Mouse (Mus musculus): ENCODE results near the gene 9430097D07Rik.
A peak's percentile ranks its signal among the peaks of the same experiment; 100 is the strongest.

The 9430097D07Rik gene

DNA sequence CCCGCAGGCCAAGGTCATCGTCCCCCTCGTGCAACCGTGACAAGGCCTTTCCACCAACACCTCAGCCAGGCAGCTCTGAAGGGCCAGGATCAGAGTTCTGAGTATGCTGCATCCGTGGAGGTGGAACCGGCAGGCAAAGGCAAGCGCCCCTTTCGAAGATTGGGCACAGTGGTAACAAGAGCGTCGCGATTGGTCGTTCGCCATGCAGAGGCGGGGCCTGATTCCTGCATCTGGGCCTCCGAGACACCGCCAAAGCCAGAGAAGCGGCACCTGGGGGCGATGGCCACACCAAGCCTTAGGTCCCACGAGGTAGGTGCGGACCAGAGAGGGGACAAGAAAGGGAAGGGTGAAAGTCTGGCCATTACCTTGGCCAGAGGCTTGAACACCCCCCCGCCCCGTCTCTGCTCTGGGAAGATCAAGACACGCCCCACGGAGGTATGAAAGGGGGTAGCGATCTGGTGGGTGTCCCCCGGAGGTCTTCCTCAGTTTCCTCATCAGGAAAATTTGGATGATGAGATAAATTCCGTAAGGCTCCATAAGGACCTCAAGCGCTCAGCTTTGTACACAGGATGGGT is at the start of gene 9430097D07Rik:
Gene 9430097D07Rik (minus strand): TSS at position 99 of the 575 bp plus-strand sequence.
- DNase-seq (ENCODE audit: low spot score in 2 of 2): no peak

DNA sequence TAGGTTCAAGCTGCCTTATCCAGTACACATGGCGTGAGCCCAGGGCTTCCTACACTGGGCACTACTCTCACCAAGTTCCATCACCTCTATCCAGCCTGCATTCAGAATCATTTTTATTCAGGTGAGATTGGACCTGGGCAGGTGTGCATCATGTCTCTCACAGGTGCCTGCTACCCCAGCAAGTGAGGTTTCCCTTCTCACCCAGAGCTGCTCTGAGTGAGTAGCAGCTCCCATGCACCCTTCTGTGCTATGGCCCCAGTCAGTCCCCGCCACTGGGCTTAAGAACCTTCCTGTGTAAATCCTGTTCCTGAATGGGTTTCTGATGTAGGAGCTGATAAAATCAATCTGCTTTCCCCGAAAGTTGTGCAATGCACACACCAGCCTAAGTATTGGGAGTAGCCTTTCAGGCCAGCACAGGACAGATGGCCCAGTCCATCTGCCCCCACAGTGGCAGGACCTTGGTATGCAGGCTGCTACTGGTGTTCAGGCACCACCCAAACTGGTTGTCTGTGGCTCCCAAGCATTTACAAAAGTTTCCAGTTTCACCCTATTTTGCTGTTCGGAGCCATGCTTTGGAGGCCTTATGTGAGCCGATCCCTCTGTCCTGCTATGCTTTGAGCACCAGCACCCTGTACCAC is 48.7 kb upstream of the 9430097D07Rik start:
- DNase-seq (ENCODE audit: low spot score in 2 of 2): no peak

DNA sequence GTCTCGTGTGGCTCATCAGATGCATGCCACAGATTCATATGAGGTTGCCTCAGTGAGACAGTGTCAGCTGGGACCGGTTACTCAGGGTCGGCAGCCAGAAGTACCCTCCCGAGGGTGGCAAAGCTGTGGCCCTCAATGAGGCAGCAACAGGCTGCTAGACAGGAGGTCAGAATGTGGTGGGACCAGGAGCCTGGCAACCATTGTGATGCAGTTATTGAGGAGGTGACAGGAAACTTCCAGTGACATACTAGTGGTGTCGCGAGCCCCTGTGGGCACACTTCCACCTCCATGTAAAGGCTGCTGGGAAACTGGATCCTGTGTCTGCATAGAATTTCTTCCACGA is 46.0 kb upstream of the 9430097D07Rik start, which contains the start of gene Ak1:
Gene Ak1 (plus strand): TSS at position 242 of the 343 bp plus-strand sequence.
- DNase-seq (ENCODE audit: low spot score in 2 of 2): no peak

DNA sequence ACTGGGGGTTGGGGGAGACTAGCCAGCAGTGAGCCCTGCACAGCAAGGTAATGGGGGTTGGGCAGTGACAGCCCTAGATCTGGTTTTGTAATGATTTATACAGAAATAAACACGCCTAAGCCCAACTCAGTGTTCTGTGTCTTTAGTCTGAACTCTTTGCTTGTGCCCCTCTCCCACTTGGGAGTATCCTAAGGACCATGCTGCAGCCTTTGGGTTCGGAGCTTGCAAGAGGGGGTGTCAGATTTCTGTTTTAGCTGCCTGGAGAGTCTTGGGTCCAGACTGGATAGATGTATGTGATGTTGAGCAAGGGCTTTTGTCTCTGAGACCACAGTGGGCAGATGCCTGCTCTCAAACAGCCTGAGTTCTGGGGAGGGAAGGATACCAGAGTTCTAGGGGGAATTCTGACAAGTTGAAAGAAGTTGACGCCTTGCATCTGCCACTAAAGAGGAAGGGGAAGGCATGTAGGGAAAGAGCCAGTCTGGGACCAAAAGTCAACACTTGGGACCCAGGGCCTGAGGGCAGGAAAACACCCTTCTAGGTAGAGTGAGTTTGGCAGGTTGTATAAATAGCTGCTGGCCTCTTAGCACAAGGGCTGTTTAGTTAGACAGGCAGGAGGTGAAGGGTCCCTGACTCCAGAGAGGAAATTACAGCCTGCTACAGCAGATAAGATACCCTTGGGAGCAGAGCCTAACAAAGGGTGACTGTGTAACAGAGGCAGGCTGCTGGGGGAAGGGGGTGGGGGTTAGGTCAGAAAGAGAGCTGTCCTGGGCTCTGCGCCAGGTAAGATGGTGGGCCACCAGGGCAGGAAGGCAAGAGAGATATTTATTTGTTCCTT is 45.4 kb upstream of the 9430097D07Rik start:
- DNase-seq (ENCODE audit: low spot score in 2 of 2): no peak

DNA sequence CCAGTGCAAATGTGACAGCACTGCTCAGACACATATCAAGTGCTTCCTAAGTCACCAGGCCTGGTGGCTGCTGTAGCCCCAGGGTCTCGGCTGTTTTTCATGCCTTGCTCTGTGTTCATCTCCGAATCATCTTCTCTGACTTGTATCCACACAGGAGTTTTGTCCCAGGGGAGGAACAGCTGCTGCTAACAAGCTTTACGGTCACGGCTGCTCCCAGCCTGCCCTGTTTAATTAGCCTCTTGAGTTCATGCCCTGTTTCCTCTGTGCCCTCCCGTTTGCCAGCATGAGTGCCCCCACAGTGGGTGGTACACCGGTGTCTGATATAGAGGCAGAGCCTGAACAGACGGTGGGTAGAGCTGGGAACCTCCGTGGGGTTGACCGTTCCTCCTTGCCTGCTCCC is 42.6 kb upstream of the 9430097D07Rik start:
- DNase-seq (ENCODE audit: low spot score in 2 of 2): no peak

DNA sequence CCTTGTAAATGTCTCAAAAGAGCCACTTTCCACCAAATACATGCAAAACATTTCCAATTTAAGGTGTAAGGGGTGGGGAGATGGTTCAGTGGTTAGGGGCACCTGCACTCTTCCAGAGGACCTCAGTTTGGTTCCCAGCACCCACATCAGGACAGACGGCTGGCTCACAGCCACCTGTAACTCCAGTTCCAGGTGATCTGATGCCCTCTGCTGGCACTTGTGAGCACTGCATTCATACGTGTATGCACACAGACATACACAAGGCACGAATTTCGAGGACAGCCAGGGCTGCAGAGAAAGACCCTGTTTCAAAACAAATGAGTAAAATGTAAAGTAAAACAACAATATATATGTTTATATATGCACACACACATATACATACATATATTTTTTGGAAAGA is 42.1 kb upstream of the 9430097D07Rik start:
- no peak for DNase-seq (ENCODE audit: low spot score in 2 of 2)

DNA sequence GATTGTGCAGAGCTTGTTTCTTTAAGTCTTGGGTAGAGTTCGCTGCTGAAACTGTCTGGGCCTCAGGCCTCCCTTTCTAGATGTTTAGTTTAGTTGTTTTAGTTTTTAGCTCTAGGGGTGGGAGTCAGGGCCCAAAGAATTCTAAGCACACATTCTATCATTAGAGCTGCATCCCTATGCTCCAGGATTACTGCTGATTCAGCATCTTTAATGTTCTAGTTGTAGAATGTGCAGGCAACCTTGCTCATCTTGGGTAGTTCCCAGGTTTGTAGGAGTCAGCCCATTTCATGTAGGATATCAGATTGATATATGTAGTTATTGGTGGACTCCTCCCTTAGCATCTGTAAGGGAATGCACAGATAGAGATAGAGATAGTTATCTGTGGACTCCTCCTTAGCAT is 41.6 kb upstream of the 9430097D07Rik start:
- DNase-seq (ENCODE audit: low spot score in 2 of 2): no peak

DNA sequence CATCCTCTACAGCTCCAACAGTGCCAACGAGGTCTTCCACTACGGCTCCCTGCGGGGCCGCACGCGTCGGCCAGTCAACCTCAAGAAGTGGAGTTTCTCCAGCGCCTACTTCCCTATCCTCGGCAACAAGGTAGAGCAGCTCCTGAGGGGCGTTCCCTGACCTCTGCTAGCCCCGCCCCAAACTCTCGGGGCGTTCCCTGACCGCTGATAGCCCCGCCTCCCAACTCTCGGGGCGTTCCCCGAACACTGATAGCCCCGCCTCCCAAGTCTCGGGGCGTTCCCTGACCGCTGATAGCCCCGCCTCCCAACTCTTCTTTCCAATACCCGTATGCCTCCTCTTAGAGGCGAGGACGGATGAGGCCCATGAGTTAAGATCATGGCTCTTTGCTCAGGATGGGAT is 36.8 kb upstream of the 9430097D07Rik start:
- no peak for DNase-seq (ENCODE audit: low spot score in 2 of 2)

DNA sequence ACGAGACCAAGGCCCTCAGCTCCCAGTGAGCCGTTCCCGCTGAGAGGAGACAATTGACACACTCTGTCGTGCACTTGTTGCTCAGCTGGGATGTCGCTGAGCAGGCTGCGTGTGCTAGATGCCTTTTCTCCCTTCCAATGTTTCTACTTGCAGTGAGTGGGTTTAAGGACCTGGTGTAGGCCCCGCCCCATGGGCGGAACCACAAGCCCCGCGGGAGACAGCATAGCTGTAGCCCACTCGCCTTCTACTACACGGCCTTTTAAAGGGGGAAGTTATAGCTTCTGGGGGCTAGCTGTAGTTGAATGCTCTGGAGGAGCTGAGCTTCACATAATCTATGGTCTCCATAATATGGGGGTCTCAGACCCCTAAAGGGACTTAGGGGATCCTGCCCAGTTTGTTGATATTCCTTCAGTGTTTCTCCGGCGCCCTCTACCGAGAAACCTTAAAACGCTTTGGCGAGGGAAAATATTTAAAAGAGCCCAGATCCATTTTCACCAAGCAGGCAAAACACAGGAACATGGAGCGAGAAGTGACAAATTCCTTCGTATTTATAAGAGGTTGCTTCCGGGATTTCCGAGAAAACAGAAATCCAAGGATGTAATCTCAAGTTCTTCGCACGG is 35.2 kb upstream of the 9430097D07Rik start:
- DNase-seq (ENCODE audit: low spot score in 2 of 2): no peak

DNA sequence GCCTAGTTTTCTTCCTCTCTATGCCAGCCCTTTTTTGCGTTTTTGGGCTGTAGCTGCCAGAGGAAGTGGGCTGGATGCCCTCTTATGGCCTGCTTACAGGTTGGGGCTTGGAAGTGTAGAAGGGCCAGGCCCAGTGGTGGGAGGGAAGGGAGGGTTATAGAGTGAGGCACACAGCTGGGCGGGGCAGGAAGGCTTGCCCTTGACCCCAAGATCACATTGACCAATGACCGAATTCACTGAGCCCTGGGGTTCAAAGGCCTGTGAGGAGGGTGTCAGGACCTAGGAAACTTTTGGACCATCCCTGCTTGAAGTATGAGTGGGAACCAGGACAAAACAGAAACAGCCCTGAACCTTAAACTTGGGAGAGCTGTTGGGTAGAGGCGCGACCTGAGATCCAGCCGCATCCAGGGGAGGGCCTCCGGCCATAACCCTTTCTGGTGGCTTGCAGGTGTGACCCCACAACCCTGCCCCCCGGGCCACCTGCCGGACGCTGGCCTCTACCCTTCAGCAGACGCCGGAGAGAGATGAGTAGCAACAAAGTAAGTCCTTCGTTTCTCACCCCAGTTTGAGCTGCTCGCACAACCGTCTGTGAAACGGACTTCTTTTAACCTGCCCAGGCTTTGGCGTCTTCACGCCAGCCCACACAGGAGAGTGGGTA is 33.4 kb upstream of the 9430097D07Rik start:
- no peak for DNase-seq (ENCODE audit: low spot score in 2 of 2)

DNA sequence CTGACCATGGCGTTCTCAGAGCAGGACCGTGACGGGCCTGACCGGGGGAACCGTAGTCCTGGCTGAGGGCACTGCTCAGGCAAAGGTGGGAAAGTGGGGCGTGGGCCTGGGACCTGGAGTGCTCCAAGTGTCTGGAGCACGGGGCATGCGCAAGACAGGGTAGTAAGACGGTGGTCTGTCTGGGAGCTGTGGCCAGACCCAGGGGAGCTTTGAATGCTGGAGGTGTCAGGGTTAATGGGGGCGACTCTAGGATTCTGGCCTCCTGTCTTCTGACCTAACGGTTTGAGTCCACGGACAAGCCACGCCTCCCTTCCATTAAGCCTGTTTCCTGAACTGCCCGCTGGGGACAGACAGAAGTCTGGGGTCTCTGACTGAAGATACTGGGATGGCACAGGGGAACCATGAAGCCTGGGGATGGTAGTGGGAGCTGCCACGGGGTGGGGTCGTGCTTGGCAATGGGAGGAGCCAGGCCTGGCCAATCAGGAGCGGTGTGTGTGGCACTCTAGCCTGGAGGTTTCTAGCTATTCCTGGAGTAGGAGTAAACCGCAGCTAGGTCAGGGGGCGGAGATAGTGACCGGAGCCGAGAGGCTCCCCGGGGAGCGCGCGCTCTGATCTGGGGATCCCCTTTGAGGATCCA is 32.8 kb upstream of the 9430097D07Rik start:
- peak in 1 of 2 experiments; percentile 65 for DNase-seq (ENCODE audit: low spot score in 2 of 2)

DNA sequence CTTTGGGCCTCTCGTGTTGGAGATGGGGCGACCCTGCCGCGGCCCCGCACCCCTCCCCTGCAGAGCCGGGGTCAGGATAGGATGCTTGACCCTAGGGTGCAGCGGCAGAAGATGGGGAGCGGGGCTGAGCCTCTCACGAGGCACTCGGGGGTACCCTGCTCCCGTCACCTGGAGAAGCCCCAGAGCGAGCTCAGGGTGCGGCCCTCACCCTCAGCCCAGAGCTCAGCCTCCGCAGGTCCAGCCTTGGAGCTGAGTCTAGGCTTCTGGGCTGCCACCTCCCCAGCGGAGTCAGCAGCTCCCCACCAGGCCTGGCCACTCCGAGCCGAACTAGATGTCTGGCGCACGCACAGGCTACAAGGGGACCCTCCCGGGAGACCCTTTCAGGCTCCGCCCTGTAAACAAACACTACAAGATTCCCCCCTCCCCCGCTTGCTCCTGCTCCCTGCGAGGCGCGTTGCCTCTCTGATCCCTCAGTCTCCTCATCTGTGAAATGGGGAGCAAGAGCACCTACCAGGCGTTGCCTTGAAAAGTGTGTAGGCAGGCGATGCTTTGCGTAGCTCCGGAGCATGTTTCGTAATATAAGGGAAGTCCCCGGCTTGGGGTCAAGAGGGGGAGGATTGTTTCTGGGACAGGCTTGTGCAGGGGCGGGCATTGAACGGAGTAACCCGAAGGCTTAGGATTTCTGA is 31.9 kb upstream of the 9430097D07Rik start:
- no peak for DNase-seq (ENCODE audit: low spot score in 2 of 2)

DNA sequence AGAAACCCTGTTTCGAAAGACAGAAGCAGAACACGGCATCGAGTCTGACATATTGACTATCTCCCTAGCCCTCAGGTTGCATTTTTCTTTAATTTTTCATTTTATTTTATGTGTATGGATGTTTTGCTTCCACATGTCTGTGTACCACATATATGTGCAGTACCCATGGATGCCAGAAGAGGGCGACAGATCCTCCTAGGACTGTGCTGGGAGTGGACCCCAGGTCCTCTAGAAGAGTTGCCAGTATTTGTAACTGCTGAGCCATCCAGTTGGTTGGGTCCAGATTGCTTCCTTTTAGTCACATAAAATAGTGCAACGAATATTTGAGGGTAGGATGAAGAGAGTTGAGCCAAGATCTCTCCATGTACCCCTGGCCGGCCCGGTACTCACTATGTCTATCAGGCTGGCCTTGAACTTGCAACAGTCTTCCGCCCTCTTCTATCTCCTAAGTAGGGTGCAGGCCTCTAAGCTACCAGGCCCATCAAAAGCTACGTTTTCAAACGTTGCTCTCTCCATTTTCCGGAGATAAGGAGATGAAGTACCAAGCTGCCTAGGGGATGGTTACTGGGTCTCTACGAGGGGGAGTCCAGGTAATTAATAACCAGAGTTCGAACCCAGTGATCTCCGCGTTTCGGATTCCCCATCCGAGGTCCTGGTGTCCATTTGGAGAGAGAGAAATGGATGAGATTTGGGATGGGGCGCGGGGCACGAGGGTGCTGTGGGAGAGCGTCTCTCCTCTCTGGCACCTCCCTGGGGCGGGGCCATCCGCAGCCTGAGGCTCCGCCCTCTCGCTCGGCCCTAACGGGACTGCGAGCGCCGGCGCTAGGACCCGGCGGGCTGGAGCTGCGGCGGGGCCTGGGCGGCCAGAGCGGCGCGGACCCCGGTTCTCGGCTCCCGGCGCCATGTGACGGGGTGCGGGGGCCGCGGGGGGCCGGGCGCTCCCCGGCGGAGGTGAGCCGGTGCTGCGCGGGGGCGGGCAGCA is 31.0 kb upstream of the 9430097D07Rik start:
- DNase-seq (ENCODE audit: low spot score in 2 of 2): peak; percentile 71 to 72

DNA sequence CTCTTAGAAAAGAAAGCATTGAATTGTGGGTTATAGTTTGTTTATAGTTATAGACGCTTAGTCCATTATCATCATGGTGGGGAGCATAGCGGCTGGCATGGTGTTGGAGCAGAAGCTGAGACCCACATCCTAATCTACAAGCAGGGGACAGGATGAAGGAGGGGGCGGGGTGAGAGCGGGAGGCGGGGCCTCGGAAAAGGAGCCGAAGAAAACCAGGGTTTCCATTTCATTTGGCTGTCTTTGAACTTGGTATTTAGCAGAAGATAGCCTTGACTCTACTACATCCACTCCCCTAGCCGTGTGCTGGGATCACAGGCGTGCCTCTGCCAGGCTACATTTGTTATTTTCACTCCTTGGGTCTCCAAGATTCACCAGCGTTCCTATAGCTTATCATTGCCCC is 29.1 kb upstream of the 9430097D07Rik start:
- no peak for DNase-seq (ENCODE audit: low spot score in 2 of 2)

DNA sequence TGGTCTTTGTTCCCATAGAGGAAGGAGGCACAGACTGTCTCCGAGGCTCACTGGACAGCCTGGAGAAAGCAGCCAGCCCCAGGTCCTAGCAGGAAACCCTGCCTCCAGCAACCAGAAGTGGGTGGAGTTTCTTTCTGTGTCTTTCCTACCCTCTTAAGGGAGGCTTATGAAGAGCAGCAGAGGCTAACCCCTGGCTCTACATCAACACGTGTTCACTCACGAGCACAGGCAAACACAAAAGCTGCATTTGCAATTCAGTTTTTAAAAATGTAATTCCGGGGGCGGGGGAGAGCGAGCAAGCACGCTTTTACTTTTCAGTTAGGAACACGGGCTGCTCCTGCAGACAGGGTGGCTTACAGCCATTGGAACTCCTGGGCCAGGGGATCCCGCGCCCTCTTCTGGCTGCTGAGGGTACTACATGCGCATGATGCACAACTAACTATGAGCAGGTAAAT is 27.1 kb upstream of the 9430097D07Rik start:
- DNase-seq (ENCODE audit: low spot score in 2 of 2): peak; percentile 76 to 90

DNA sequence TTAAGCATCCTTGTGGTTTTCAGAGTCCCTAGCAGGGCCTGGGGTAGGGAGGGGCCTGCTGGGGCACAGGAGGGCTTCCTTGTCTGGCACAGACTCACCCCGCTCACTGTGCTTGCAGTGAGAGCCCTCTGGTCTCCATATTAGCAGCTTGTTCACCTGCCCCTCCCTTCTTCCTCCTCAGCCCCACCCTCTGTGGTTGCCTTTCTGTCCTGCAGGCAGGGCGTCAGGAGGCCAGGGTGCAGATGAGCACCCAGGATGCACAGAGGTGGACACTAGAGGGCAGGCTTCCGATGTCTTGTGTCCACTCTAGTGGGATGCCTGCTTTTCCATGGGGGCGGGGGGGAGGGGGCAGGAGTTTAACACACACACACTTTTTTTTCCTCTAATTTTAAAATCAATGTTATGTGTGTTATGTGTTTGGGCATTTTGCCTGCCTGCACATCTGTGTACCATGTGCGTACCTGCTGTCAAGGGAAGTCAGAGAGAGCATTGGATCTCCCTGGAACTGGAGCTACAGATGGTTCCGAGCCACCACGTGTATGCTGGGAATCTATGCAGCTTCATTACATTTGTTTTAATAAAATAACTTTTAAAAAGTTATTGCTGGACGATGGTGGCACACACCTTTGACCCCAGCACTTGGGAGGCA is 26.1 kb upstream of the 9430097D07Rik start:
- no peak for DNase-seq (ENCODE audit: low spot score in 2 of 2)

DNA sequence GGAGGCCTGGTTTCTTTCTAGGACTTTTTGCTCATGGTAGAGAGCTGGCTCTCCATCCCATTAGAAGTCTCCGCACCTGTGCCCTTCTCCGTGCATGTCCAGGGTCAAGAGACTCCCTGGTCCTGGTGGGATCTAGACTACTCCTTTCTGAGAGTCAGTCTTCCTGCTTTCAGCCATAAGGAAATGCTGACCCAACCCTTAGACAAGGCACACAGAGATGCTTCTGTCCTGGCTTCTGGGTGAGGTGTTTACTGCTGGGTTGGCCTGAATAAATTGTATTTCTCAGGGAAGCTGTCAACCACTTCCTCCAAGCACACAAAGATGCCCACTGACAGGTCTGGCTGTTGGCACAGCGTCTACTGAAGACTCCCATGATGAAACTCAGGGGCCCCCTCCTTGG is 23.9 kb upstream of the 9430097D07Rik start, which contains the start of gene St6galnac6:
Gene St6galnac6 (plus strand): TSS at position 301 of the 400 bp plus-strand sequence.
- no peak for DNase-seq (ENCODE audit: low spot score in 2 of 2)

DNA sequence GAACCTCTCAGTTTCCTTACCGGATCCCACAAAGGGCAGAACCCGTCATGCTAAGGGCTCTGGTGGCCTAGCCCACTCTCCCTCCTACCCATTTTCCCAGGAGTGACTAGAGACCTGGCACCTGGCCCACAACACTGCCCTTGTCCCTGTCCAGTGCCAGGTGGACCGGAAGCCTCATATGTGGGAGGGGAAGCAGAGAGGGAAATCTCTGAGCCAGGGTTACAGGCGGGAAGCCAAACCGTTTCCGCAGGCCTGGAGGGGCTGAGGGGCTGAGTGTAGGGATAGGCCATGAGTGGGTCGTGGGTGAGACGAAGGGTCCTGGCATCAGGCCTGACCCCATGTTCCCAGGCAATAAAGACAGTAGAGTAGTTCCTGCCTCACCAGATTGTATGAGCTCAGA is 23.0 kb upstream of the 9430097D07Rik start:
- no peak for DNase-seq (ENCODE audit: low spot score in 2 of 2)

DNA sequence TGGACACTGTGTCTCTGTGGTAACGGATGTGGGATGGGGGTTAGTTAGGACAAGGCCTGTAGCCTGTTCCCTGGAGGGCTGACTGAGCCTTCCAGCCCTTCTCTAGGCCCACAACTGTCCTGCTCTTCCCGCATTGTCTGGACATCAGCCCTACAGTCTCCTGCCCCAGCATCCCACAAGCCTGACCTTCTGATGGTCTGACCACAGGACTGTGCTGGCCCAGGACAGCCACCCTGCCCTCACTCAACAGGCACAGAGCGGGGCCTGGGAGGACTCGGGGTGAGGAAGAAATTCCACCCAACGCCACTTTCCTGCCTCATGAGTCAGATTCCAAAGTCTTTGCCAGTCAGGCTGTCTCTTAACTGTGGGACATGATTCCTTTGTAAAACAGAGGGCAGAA is 22.2 kb upstream of the 9430097D07Rik start:
- DNase-seq (ENCODE audit: low spot score in 2 of 2): no peak

Data from urinary bladder, adult 18-20 months (tissue).